Mouse (Mus musculus) spleen, postnatal 4 days (tissue): ENCODE results near the gene Scn3b.

Experiments
- DNase-seq, 2 experiments: peaks; one replicate each; pipeline ENCODE4 v3.0.0; 2022; ENCODE audit warnings: low spot score in 2 of 2

Gene Scn3b

DNA sequence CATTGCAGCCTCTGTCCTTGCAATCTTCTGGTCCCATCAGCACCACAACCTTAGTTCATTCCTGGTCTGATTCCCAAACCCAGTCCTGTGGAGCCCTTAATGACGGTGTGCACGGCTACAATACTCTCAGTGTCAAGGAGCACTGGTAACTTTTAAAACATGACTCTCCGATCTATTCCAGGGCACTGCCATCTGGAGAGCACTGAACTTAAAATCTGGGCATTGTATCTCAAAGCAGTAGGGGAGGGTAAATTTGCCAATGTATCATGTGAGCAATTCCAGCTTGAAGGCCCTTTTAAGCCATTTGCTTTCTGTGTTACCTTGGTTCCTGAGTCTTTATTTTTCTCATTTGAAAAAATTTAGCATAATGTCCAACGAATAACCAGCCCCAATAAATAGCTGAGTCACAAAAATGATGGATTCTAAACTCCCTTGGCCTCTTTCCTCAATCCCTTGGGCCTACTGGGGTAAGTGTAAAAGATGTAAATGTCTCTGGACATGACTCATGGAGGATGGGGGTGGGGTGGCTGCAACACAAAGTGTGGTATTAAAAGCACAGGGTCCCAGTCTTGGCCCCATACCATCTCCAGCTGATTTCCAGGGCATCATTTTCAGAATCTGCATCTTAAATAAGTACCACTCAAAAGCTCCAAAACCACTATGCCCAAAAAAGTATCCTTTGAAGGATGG lies 68.3 kb downstream of the Scn3b start:
- DNase-seq = no peak

DNA sequence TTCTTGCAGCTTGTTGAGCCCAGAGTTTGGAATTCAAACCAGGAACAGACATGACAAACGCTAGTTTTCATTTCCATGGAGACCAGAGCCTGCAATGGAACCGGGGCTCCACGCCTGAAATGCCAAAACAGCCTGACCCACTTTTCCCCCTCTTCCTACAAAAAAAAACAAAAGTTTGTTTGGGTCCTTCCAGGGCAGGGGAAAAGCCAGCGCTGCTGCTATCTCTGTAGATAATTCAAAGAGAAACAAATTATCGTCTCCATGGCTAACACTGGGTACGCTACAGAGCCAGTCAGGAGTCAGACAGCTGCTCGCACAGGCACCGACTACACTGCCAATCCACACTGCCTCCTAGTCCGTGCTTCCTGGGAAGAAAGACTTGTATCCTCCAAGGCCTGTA lies 70.6 kb downstream of the Scn3b start:
- DNase-seq = no peak
